Mouse (Mus musculus): Measurements from ENCODE around the gene Atp1b3. TPM values are rescaled to one million over a fixed set of nuclear protein-coding genes. Genes with fewer than 3 reads are reported as not detected.
A peak's percentile ranks its signal among the peaks of the same experiment; 100 is the strongest.
"Not testable (repeated sequence)": the region's sequence is repeated elsewhere in the genome, so short reads cannot be mapped to it uniquely, and the experiment has no call there.

Gene Atp1b3
- total RNA-seq (2021), result 100 to 1,000 TPM; 180 to 200 TPM
- long read RNA-seq, experiment 1, transcript Atp1b3-201 (7 exons, 1,994 nt), result major isoform, 170 of 232 reads
- long read RNA-seq, experiment 1, partial matches to known transcripts, result 6 of 232 reads
- long read RNA-seq, experiment 1, other reads (novel, unspliced or antisense), result 56 of 232 reads
- long read RNA-seq, experiment 2, transcript Atp1b3-201 (7 exons, 1,994 nt), result major isoform, 43 of 52 reads
- long read RNA-seq, experiment 2, partial matches to known transcripts, result 6 of 52 reads
- long read RNA-seq, experiment 2, other reads (novel, unspliced or antisense), result 3 of 52 reads

DNA sequence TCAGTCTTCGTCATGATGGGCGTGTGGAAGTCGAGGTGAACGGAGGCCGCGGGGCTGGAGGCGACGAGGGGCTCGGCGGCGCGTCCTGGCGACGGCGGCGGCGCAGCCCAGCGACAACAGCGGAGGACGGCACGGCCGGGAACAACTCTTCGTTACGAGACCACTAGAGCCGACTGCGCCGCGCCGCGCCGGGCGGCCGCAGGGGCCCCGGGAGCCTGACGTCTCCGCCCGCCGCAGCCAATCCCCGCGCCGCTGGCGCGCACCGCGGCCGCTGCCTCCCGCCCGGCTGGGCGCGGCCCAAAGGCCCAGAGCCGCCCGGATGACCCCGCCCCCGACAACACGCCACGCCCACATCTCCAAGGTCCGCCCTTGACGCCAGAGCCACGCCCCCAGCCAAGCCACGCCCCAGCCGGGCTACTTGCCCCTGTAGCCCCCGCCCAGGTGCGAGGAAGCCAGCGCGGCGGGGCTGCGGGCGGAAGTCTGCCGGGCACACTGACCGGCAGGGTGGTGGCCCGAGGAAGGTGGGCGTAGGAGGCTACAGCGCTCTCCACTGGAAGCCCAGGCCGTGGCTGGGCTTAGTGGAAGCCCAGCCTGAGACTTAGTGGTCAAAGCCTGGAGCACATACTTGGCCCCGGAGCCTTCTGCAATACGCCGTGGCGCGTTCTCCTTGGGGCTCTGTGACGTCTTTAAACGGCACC lies at the start of gene Atp1b3:
Gene Atp1b3 (minus strand): TSS at position 302 of the 698 bp plus-strand sequence.
- peak; percentile 100 for DNase-seq

DNA sequence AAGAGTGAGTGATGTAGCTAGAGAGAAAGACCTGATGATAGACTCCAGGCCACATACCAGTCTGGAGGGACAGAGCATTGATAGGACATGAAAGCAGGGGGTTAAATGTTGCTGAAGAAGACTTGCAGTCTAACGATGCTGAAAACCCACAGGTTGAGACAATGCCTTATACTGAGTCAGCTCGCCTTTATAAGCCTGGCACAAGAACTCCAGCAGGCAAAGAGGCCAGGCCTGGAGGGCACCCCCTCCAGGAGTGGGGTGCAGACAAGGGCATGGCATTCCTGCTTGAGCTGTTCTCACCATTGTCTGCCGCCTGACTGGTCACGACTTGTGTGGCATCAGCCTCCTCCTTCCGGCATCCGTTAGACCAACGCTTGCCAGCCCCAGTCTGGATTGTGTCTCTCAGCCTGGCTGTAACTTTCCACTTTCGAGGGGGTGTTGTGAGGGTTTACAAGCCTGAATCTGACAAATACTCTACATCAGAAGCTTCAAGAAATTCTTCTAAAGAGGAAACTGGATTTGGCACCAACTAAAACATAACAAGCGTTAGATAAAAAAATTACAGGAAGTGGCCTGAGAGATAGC lies 48.7 kb upstream of the Atp1b3 start:
- DNase-seq, result no peak

DNA sequence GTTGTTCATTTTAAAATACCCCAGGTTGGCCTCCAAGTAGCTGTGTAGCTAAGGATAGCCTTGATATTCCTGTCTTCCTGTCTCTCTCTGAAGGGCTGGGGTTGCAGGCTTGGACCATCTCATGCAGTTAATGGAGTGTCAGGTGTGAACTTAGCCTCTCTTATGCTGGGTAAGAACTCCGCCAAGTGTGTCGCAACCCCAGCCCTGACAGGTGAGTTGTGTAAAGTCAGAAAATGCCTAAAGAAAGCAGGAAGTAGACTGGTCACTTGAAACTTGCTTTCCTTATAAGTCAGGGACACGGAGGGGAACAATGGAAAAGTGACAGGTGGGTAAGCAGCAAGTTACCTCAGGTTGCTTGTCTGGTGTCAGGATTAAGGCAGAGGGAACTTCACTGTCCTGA lies 40.1 kb upstream of the Atp1b3 start:
- peak in 1 of 2 experiments; percentile 12 for DNase-seq

DNA sequence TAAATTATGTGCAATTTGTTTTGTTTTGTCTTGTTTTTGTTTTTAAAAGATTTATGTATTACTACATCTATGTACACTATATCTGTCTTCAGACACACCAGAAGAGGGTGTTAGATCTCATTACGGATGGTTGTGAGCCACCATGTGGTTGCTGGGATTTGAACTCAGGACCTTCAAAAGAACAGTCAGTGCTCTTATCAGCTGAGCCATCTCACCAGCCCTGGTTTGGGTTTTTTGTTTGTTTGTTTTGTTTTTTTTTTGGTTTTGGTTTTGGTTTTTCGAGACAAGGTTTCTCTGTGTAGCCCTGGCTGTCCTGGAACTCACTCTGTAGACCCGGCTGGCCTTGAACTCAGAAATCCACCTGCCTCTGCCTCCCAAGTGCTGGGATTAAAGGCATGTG lies 35.7 kb upstream of the Atp1b3 start:
- DNase-seq, result not testable (repeated sequence)

DNA sequence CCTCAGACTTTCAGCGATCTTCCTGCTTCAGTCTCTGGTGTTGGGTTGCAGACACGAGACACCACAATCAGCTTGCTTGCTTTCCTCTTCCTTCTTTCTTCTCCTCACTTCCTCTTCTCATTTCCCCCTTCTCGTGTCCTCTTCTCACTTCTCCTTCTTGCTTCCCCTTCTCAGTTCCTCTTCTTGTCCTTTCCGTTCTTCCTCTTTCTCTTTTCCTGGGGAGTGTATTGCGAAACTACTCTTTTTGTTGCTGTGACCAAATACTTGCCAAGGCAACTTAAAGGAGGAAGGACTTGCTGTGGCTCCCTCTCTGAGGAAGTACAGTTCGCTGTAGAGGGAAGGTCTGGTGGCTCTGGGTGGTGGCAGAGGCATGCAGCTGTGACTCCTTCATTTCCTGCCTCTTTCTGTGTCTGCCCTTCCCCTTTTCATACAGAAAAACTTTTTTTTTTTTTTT lies 35.2 kb upstream of the Atp1b3 start:
- no peak for DNase-seq

DNA sequence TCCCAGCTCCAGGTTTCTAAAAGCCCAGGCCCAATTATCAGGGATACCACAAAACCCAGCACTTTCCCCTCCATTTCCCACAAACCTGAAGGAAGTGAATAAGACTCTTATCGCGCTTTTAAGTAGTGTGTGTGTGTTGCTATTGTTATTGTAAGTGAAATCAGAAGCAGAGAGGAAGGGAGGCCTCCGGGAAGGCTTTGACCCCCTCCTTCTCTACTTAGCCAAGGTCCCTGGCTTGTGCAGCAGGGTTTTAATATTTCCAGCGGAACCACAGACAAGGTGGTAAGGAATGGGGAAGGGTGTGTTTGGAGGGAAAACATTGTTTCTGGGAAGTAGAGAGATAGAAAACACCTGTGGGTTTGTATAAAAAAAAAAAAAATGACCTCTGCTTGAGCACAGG lies 34.4 kb upstream of the Atp1b3 start:
- no peak for DNase-seq

DNA sequence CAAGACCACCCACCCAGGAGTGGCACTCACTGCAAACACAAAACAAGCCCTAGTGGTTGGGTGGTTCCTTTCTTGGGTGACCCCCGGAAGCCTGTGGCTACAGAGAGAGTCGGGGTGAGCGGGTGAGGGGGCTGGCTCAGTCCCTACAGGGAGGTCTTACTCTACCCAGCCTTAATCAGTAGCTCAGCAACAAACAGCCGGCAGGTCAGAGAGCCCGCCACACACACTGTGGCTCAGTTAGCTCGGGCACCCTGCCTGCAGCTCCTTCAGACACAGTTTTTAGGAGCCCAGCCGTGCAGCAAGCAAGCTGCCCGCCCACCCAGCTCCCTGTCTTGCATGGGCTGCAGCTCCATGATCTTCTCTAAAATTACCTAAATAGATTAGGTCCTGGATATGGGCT lies 33.9 kb upstream of the Atp1b3 start:
- no peak for DNase-seq

DNA sequence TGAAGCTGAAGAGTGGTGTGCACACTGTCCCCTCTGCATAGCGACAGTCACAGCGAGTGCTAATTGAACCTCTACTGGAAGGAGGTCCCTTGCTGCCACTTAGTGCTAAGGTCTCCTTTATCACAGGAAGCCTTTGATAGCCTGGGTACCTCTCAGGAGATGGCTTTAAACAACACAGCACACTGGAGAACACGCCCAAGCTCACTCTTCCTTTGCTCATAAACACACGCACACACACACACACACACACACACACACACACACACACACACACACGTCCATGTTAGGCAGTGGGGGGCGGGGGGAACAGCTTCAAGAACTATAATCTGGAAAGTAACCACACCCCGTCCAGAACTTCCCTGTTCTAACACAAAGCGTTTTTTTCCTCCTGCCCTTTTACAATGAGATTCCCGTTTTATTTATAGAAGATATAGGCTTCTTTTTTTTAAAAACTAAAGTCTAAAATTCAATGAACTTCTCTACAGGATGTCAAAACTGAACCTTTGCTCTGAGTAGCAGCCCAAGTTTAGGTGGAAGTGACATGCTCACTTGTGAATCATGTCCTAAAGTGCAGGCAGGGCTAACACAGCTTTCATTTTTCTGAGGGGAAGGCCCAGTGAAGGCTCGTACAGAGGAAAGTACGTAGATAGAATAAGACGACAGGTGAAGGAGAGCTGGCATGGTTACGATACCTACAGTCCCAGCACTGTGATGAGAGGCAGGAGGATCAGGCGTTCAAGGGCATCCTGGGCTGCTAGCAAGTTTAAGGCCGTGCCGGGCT lies 30.9 kb upstream of the Atp1b3 start:
- DNase-seq, result no peak

DNA sequence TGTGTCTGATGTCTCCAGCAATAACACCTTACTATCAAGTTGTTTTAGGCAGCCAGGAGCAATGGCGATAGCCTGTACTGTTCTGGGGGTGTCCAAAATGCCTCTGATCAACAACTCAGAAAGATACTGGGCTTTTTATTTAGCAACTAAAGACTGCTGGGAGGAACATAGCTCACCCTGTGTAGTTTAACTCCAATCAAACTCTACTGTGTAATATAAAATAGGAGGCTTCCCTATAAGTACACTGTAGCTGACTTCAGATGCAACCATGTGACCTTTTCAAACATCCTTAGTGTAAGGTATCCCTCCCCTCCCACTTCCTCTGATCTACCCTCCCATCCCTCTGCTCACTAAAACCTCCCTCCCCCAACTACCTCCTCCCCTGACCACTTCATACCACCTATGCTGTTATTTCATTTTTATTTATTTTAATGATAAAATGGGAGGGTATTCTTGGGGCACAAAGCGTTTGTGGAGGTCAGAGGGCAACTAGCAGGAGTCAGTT lies 29.5 kb upstream of the Atp1b3 start:
- DNase-seq, result no peak

DNA sequence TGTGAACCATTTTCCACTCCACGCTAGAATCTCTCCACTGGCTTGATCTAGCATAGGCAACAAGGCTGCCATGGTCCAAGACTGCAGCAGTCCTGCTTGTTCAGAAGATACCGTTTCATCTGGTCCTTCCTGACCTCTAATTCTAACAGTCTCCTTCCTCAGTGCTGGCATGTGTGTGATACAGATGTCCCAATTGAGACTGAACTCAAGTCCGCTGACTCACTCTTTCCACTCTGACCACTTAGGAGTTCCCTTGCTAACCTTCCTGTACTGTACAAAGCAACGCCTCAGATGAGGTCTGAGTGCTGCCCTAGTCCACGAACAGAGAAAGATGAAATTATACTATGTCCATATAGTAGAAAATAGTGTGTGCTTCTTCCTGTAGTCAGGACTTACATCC lies 28.9 kb upstream of the Atp1b3 start:
- DNase-seq, result no peak

DNA sequence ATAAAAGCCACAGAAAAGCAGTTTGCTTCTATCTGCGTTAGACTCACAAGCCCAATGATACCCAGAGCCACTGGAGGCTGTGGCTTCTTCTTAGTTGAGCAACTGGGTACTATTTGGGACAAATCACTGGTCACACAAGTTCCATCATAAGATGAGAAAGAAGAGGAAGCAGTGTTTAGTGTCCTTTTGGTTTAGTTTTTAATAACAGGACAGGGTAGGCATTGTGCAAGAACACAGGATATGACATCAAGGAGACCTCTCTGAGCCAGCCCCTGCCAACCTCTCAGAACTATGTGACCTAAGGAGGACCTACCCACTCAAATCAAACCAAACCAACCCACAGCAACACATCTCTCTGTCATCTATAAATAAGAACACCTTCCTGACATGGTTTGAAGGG lies 27.7 kb upstream of the Atp1b3 start:
- DNase-seq, result no peak

DNA sequence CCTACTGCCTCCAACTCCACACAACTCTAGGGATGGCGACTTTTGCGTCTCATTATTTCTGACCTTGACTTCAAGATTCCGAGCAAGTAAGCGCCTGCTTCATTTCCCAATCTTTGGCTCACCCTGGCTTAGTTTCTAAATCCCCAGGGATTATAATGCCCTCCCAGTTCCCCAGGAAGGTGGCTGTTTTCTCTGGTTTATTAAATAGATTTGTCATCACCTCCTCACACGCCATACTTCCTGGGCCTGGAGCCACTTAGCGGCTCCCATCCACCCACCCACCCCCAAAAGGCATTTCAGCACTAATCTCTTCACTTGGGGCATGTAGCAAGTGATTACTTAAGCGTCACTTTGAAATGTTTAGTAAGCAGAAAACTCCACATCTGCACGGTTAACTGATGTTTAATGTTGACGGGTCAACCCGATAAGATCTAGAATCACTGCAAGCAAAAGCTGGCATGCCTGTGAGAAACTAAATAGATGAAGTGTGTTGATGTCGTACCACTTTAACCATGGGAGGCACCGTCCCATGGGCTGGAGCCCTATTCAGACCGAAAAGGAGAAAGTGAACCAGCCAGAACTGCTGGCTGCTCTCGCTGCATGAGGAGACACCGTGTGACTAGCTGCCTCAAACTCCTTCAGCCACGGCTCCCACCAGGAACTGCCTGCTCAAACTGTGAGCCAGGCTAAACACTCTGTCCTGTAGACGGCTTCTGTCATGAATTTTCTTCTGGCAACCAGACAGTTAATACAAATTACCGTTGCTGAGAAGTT lies 19.7 kb upstream of the Atp1b3 start:
- no peak for DNase-seq

DNA sequence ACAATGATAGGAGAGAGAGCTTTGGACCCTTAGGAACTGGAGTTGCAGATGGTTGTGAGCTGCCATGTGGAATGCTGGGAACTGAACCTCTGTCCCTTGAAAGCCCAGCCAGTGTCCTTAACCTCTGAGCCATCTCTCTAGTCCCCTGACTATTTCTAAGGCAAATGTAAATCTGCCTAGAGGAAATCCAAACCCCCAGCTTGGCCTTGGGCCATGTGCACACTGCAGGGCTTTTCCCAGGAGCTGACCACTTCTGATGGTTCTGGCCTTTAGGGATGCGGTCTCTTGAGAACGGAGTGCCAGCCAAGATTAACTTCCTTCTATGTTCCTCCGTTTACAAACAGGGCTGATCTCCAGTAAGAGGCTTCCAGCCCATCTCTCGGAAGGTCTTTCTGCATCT lies 18.5 kb upstream of the Atp1b3 start:
- peak in 1 of 2 experiments; percentile 8 for DNase-seq

DNA sequence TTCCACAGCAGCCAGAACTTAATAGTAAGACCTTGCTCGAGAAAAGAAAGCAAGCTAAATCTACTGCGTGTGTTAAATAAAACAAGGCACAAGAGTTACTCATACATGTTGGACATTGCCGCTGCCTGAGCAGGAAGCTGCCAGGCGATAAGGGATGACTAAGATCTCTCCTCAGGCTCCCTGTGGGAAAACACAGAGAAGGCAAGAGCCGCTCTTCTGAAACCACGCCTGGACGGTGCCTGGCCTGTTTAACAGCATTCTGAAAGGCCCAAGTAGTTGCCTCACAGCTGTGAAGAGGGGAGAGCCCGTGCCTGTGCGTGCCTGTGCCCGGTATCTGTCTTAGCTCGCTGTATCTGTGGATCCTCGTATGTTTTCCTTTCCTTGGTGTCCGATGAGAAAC lies 17.2 kb upstream of the Atp1b3 start:
- peak; percentile 60 to 64 for DNase-seq

DNA sequence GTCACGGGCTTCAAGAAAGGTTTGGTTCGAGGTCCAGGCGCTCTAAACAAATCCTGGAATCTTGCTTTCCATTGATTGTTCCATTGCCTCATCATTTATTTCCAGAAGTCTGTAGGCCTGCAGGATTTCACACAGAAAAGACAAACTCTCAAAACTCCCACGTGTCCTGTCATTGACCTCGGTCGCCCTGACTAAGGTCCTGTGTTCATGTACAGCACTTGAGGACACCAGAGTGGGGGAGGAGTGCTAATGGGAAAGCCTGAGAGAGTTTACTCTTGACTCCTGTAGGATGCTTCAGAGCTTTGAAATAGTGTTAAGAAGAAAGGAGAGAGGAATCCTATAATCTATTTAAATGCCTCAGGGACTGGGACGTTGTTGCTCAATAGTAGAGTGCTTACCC lies 15.3 kb upstream of the Atp1b3 start:
- DNase-seq, result no peak

DNA sequence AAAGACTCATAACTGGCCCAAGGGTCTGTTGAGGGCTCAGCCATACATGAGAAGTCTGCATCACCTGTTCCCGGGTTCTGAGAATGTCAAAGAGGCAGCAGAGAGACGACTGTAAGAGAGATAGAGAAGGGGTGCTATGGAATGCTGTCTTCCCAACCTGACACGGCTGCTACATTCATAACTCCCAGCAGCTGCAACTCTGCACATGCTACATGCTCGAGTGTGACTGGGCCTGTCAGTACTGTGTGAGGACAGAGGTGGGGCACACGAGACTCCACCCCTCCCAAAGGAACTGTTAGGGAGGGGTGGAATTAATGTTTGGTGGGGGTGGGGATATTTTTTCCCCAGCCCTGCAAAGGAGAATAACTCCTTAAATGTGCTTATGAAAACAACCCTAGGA lies 14.5 kb upstream of the Atp1b3 start:
- no peak for DNase-seq

DNA sequence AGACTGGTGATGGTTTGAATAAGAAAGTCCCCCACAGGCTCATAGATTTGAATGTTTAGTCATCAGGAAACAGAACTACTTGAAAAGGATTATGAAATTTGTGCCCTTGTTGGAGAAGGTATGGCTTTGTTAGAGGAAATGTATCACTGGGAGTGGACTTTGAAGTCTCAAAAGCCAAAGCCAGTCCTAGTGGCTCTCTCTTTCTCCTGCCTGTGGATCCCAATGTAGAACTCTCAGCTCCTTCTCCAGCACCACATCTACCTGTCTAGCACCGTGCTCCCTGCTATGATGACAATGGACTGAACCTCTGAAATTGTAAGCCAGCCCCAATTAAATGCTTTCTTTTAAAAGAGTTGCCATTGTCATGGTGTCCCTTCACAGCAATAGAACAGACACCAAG lies 12.9 kb upstream of the Atp1b3 start:
- DNase-seq, result no peak

DNA sequence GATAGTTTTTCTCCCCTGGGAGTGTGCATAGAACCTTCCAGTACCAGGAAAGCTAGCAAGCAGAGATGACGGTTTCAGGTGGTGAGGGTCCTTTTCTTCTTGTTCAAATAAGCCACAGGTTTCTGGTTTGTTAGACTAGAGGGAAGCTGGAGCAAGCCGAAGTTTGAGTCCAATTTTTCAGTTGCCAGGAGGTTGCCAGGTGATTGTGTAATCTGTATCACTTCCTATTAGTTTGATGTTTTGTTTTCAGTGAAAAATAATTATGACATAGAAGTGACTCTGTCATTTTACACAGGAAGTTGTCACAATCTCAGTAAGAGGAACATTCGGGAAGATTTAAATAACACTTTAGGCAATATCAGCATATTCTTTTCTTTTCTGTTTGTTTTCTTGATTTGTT lies 11.6 kb upstream of the Atp1b3 start:
- no peak for DNase-seq

DNA sequence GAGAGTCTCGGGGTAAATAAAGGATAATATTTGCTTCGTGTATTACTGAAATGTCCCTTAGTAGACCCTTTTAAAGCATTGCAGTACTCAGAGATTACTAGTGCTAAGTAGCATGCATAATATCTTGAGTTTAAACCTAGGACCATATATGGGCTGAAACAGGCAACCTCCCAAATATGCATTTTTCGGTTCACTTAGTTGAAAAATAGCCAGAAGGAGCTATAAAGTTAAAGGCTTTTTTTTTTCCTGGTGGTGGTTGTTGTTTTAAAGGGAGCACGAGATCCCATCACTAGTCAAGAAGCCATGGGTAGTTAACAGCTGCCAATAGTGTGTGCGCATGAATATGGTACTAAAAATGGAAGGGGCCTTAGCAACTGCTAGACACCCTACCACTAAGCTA lies 6.8 kb upstream of the Atp1b3 start:
- DNase-seq, result no peak

DNA sequence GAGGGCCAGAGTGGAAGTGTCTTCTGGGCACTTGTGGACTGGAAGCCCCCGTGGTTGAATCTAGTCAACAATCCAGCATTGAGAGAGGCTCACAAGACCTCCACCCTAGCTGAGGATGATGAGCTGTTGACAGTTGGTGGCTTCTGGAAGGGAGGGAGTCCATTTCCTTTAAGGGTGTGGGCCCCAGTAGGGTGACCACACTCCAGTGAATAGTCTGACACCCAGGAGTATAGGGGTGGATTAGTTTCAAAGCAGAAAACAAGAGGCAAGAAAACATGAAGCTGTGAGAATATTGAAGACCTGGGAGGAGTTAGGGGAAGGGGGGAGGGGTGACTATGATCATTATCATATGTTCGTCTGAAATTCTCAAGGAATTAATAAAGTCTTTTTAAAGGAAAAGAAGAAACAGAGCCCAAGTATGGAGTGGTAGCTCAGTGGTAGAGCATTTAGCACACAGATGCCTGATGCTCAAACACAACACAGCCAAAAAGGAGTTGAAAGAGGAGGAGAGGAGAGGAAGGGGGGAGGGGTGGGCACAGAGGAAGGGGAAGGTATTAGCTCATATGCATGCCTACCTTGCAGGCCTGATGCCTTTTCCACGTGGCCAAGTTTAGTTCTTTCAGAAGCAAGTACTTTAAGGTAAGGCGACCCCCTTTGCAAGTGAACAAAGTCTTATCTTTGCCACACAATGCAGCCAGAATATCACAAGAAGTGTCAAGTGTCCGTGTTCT lies 5.6 kb upstream of the Atp1b3 start:
- no peak for DNase-seq

Measured in adrenal gland, postnatal 36 days (tissue).